Mouse (Mus musculus) CH12.LX (cell line): Measurements from ENCODE around the gene Aars. TPM values are rescaled to one million over a fixed set of nuclear protein-coding genes. Genes with fewer than 3 reads are reported as not detected.
"Not testable (repeated sequence)": the region's sequence is repeated elsewhere in the genome, so short reads cannot be mapped to it uniquely, and the experiment has no call there.

Source experiments
- DNase-seq: peaks from one replicate; pipeline ENCODE4 v3.0.0-alpha.2; 2013; ENCODE audit errors: extremely low read depth
- H3K27ac ChIP-seq: 2 replicates; pipeline ENCODE4 v1.5.1; 2012; ENCODE audit warnings: low read depth, mild to moderate bottlenecking, control low read depth, moderate library complexity; ENCODE audit not compliant: insufficient read depth
- H3K27me3 ChIP-seq: replicated peaks from 2 replicates; pipeline ENCODE3; 2012; ENCODE audit warnings: inconsistent platforms
- H3K36me3 ChIP-seq, 2 experiments: replicated peaks in 1 of 2; 2 replicates each; pipeline versions ENCODE3 to v1.6.1; 2012; ENCODE audit warnings: inconsistent platforms in 1 of 2, low read length in 1 of 2, mild to moderate bottlenecking in 1 of 2, mixed read lengths in 1 of 2, moderate library complexity in 1 of 2; ENCODE audit not compliant: control insufficient read depth in 1 of 2, insufficient read depth in 1 of 2
- H3K4me1 ChIP-seq, 2 experiments: 2 replicates each; pipeline ENCODE4 v1.6.1; 2012; ENCODE audit warnings: inconsistent platforms in 1 of 2, moderate library complexity in 1 of 2; ENCODE audit not compliant: insufficient read depth in 2 of 2, control insufficient read depth in 1 of 2
- H3K4me2 ChIP-seq: 2 replicates; pipeline ENCODE4 v1.6.1; 2012; ENCODE audit warnings: low read depth, mild to moderate bottlenecking, control low read depth; ENCODE audit not compliant: poor library complexity, insufficient read depth, severe bottlenecking
- H3K4me3 ChIP-seq, 3 experiments: fragments of 150-350 bp in 1 of 3; sonication (generic) in 1 of 3; replicated peaks in 1 of 3; 2 replicates each; pipeline versions ENCODE3 to v1.5.1; 2011 to 2012; ENCODE audit warnings: low read depth in 2 of 3, low read length in 2 of 3, mild to moderate bottlenecking in 2 of 3, moderate library complexity in 2 of 3, control low read depth in 1 of 3, improper control_type of control experiment in 1 of 3, inconsistent platforms in 1 of 3, mixed read lengths in 1 of 3; ENCODE audit not compliant: poor library complexity in 1 of 3
- H3K79me2 ChIP-seq: replicated peaks from 2 replicates; pipeline ENCODE4 v1.6.1; 2012; ENCODE audit warnings: mild to moderate bottlenecking, moderate library complexity; ENCODE audit not compliant: control insufficient read depth, poor library complexity, insufficient read depth, severe bottlenecking; ENCODE audit errors: extremely low read depth
- H3K9ac ChIP-seq: 2 replicates; pipeline ENCODE4 v1.6.1; 2012; ENCODE audit warnings: low read depth, mild to moderate bottlenecking, control low read depth, moderate library complexity; ENCODE audit not compliant: insufficient read depth
- H3K9me3 ChIP-seq: replicated peaks from 2 replicates; pipeline ENCODE3; 2012; ENCODE audit warnings: low read length, inconsistent platforms, mixed read lengths
- CTCF ChIP-seq, 2 experiments: IDR thresholded peaks in 1 of 2; conservative IDR thresholded peaks in 1 of 2; 2 replicates each; pipeline ENCODE4 v1.5.1; 2011 to 2012; ENCODE audit warnings: low read depth in 2 of 2, low read length in 2 of 2, improper control_type of control experiment in 1 of 2, inconsistent platforms in 1 of 2, mild to moderate bottlenecking in 1 of 2, moderate library complexity in 1 of 2
- E2F4 ChIP-seq: IDR thresholded peaks from 2 replicates; pipeline ENCODE4 v1.6.1; 2011; ENCODE audit warnings: low read depth, low read length, improper control_type of control experiment; ENCODE audit not compliant: insufficient replicate concordance
- ELF1 ChIP-seq: IDR thresholded peaks from 2 replicates; pipeline ENCODE4 v1.6.1; 2014; ENCODE audit warnings: low read depth, mild to moderate bottlenecking, inconsistent platforms, low read length, improper control_type of control experiment
- EP300 ChIP-seq: IDR thresholded peaks from 2 replicates; pipeline ENCODE4 v1.6.1; 2011; ENCODE audit warnings: low read length, improper control_type of control experiment
- ETS1 ChIP-seq: conservative IDR thresholded peaks from 2 replicates; pipeline ENCODE4 v1.6.1; 2012; ENCODE audit warnings: low read depth, mild to moderate bottlenecking, inconsistent platforms, low read length, improper control_type of control experiment, moderate library complexity
- HCFC1 ChIP-seq: IDR thresholded peaks from 2 replicates; pipeline ENCODE4 v1.6.1; 2012; ENCODE audit warnings: low read depth, mild to moderate bottlenecking, inconsistent platforms, low read length, improper control_type of control experiment
- IRF4 ChIP-seq: IDR thresholded peaks from 2 replicates; pipeline ENCODE4 v1.6.1; 2014; ENCODE audit warnings: low read depth, mild to moderate bottlenecking, inconsistent platforms, low read length, improper control_type of control experiment
- JUN ChIP-seq: IDR thresholded peaks from 2 replicates; pipeline ENCODE4 v1.6.1; 2011; ENCODE audit warnings: low read depth, mild to moderate bottlenecking, low read length, improper control_type of control experiment, moderate library complexity; ENCODE audit not compliant: insufficient read depth
- KAT2A ChIP-seq: IDR thresholded peaks from 2 replicates; pipeline ENCODE4 v1.6.1; 2012; ENCODE audit warnings: low read length, improper control_type of control experiment, inconsistent platforms; ENCODE audit not compliant: insufficient replicate concordance
- MAFK ChIP-seq: IDR thresholded peaks from 2 replicates; pipeline ENCODE4 v1.6.1; 2011; ENCODE audit warnings: low read length, improper control_type of control experiment; ENCODE audit not compliant: insufficient replicate concordance
- MAX ChIP-seq: IDR thresholded peaks from 2 replicates; pipeline ENCODE4 v1.6.1; 2011; ENCODE audit warnings: low read length, improper control_type of control experiment
- MEF2A ChIP-seq: IDR thresholded peaks from 2 replicates; pipeline ENCODE4 v1.6.1; 2014; ENCODE audit warnings: low read depth, mild to moderate bottlenecking, inconsistent platforms, low read length, improper control_type of control experiment, borderline replicate concordance
- NRF1 ChIP-seq: IDR thresholded peaks from 2 replicates; pipeline ENCODE4 v1.6.1; 2014; ENCODE audit warnings: low read depth, mild to moderate bottlenecking, inconsistent platforms, low read length, improper control_type of control experiment, moderate library complexity
- PAX5 ChIP-seq: IDR thresholded peaks from 2 replicates; pipeline ENCODE4 v1.6.1; 2012; ENCODE audit warnings: low read length, inconsistent platforms, mixed read lengths
- RAD21 ChIP-seq: IDR thresholded peaks from 2 replicates; pipeline ENCODE4 v1.6.1; 2011; ENCODE audit warnings: low read depth, mild to moderate bottlenecking, low read length, improper control_type of control experiment, moderate library complexity
- RCOR1 ChIP-seq: conservative IDR thresholded peaks from 2 replicates; pipeline ENCODE4 v1.6.1; 2012; ENCODE audit warnings: low read depth, mild to moderate bottlenecking, inconsistent platforms, low read length, improper control_type of control experiment
- SIN3A ChIP-seq: IDR thresholded peaks from 2 replicates; pipeline ENCODE4 v1.6.1; 2012; ENCODE audit warnings: low read length, improper control_type of control experiment, inconsistent platforms
- SMC3 ChIP-seq: IDR thresholded peaks from 2 replicates; pipeline ENCODE4 v1.6.1; 2011; ENCODE audit warnings: low read depth, low read length, improper control_type of control experiment
- TBP ChIP-seq: conservative IDR thresholded peaks from 2 replicates; pipeline ENCODE4 v1.6.1; 2011; ENCODE audit warnings: low read depth, low read length, improper control_type of control experiment
- TCF12 ChIP-seq: IDR thresholded peaks from 2 replicates; pipeline ENCODE4 v1.6.1; 2014; ENCODE audit warnings: low read depth, mild to moderate bottlenecking, inconsistent platforms, low read length, improper control_type of control experiment
- USF1 ChIP-seq: IDR thresholded peaks from 2 replicates; pipeline ENCODE4 v1.6.1; 2014; ENCODE audit warnings: low read depth, mild to moderate bottlenecking, inconsistent platforms, low read length, improper control_type of control experiment
- USF2 ChIP-seq: conservative IDR thresholded peaks from 2 replicates; pipeline ENCODE4 v1.6.1; 2011; ENCODE audit warnings: low read depth, low read length, improper control_type of control experiment
- ZC3H11A ChIP-seq: IDR thresholded peaks from 2 replicates; pipeline ENCODE4 v1.6.1; 2012; ENCODE audit warnings: low read depth, mild to moderate bottlenecking, inconsistent platforms, low read length, improper control_type of control experiment
- ZKSCAN1 ChIP-seq: IDR thresholded peaks from 2 replicates; pipeline ENCODE4 v1.6.1; 2012; ENCODE audit warnings: low read depth, inconsistent platforms, low read length, improper control_type of control experiment, borderline replicate concordance
- ZMIZ1 ChIP-seq: IDR thresholded peaks from 2 replicates; pipeline ENCODE4 v1.6.1; 2012; ENCODE audit warnings: low read depth, mild to moderate bottlenecking, inconsistent platforms, low read length, improper control_type of control experiment
- dilution Hi-C: fragments of 300-500 bp; cut with MboI; formaldehyde crosslinking; loops from 2 replicates; pipeline ENCODE4 v1.14.3; 2020; ENCODE audit warnings: low sequenced_read_pairs; ENCODE audit not compliant: extremely low pct_unique_long_range_greater_than_20kb, extremely low pct_ligation_motif_present
- in situ Hi-C: fragments of 300-500 bp; cut with MboI; formaldehyde crosslinking; loops from 3 replicates; pipeline ENCODE4 v1.14.3; 2019; ENCODE audit warnings: low sequenced_read_pairs, low pct_ligation_motif_present, low pct_unique_long_range_greater_than_20kb, mixed read lengths
- polyA plus RNA-seq: library from polyadenylated mRNA; unstranded; fragments of >175 nt; gene quantifications from 2 replicates; pipeline ENCODE4 v1.2.1, GENCODE M21; 2012; ENCODE audit warnings: low read depth; ENCODE audit not compliant: insufficient read length
- total RNA-seq, 2 experiments: library from RNA; depleted of rRNA; stranded (reverse); fragments of 300-350 nt in 1 of 2; fragments of >200 nt in 1 of 2; gene quantifications; 2 replicates each; pipeline ENCODE4 v1.2.3; 2012 to 2014

Gene Aars
- total and polyA plus RNA-seq, 3 experiments = 81.9 to 142 (median 130) TPM

- no peak overlapping the region for H3K9ac ChIP-seq
- dilution Hi-C loops (no loop called here), in situ Hi-C loops (loop anchor here (5.0 to 25.0 kb wide), 2 partner anchors 324 to 444 kb away; no protein-coding TSS in a partner anchor)
- no peaks in the 10 kb centered on the region for H3K9me3 ChIP-seq
- H3K4me3 ChIP-seq = no peak overlapping the region
- H3K36me3 ChIP-seq = no peaks in the 10 kb centered on the region
- no peaks in the 10 kb centered on the region for H3K79me2 ChIP-seq
- DNase-seq = no peak
- H3K27ac ChIP-seq = no peak overlapping the region
- H3K4me2 ChIP-seq = no peak overlapping the region
- H3K27me3 ChIP-seq = peaks cover 24% of the 10 kb centered on the region
- H3K4me1 ChIP-seq = no peaks in the 10 kb centered on the region; a peak in 1 of 4 replicates
- no peak for TF ChIP-seq SMC3
- TF ChIP-seq ZKSCAN1 = no peak
- no peak for TF ChIP-seq MAX
- TF ChIP-seq PAX5 = no peak
- TF ChIP-seq IRF4 = no peak
- no peak for TF ChIP-seq MEF2A
- TF ChIP-seq NRF1 = no peak
- TF ChIP-seq ELF1 = no peak
- TF ChIP-seq ETS1 = no peak
- no peak for TF ChIP-seq RCOR1
- TF ChIP-seq EP300 = no peak
Observed at GRCm38 (mm10) chr8:111081580-111082258, 48.8 kb downstream of the Aars start.

DNA sequence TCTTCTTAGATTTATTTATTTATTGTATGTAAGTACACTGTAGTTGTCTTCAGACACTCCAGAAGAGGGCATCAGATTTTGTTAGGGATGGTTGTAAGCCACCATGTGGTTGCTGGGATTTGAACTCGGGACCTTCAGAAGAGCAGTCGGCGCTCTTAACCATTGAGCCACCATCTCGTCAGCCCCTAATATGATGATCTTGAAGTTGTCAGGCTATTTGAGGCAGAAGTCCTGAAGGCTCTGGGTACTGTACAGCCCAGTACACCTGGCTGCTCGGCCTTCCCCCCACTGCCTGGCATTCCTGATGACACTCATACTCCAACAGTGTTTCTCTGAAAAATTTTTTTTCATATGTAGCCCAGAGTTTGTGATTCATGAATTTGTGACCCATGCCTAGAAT is 51.0 kb downstream of the Aars start:
- H3K27me3 ChIP-seq = peaks cover 21% of the 10 kb centered on the region
- H3K36me3 ChIP-seq, H3K4me2 ChIP-seq, H3K27ac ChIP-seq, DNase-seq, dilution Hi-C loops, H3K9me3 ChIP-seq, H3K79me2 ChIP-seq, H3K4me1 ChIP-seq, H3K9ac ChIP-seq, H3K4me3 ChIP-seq: not testable (repeated sequence)
- in situ Hi-C loops = loop anchor here (5.0 to 25.0 kb wide), 2 partner anchors 327 to 447 kb away; no protein-coding TSS in a partner anchor
- TF ChIP-seq TBP = peak; percentile 74; the same call in 1 of the 2 replicates

GRCm38 (mm10) chr8:111090126-111090525 is 57.2 kb downstream of the Aars start:
- in situ Hi-C loops = loop anchor here (25.0 kb wide), 1 partner anchor 453 kb away; no protein-coding TSS in a partner anchor
- Histone ChIP-seq H3K79me2 (no peaks in the 10 kb centered on the region), H3K4me3 (no peak overlapping the region), H3K36me3 (no peaks in the 10 kb centered on the region), H3K9me3 (peaks cover 3% of the 10 kb centered on the region), H3K4me2 (no peak overlapping the region), H3K9ac (no peak overlapping the region), H3K27ac (no peak overlapping the region), H3K27me3 (peaks cover 9% of the 10 kb centered on the region), H3K4me1 (peaks cover 0 to 6% of the 10 kb centered on the region in 2 experiments; a peak in 2 of 4 replicates)
- dilution Hi-C loops = no loop called here
- peak; percentile 83 for DNase-seq
- TF ChIP-seq ETS1 = no peak
- TF ChIP-seq JUN = no peak
- TF ChIP-seq SIN3A = 0 out of 2 replicates have a peak, but pooled peaks have one; percentile 39
- no peak for TF ChIP-seq E2F4
- no peak for TF ChIP-seq KAT2A
- TF ChIP-seq TCF12 = no peak
- TF ChIP-seq MAFK = no peak
- no peak for TF ChIP-seq USF2
- TF ChIP-seq SMC3 = peak; percentile 78
- peak; percentile 40; the same call in 1 of the 2 replicates for TF ChIP-seq ZC3H11A
- TF ChIP-seq CTCF (conservative IDR thresholded peaks at IDR 0.05 in 1 of 2, IDR thresholded peaks at IDR 0.05 in 1 of 2; ENCODE audit: low read depth in 2 of 2, low read length in 2 of 2) = peak; percentile 72 to 89
- TF ChIP-seq RAD21 = peak; percentile 90
- TF ChIP-seq USF1 = no peak
- no peak for TF ChIP-seq ZMIZ1
- TF ChIP-seq PAX5 = no peak
- no peak for TF ChIP-seq HCFC1
